Mouse (Mus musculus) erythroid progenitor cell, adult 5-6 weeks (primary cell): ENCODE measurements around the gene Ifi208. TPM values are rescaled to one million over a fixed set of nuclear protein-coding genes. Genes with fewer than 3 reads are reported as not detected.
"Not testable (repeated sequence)": the region's sequence is repeated elsewhere in the genome, so short reads cannot be mapped to it uniquely, and the experiment has no call there.

Experiments used
- ATAC-seq: replicated peaks from 2 replicates; pipeline ENCODE4 v1.8.0; 2016; ENCODE audit warnings: moderate number of reproducible peaks, mild to moderate bottlenecking, moderate TSS enrichment, inconsistent platforms; ENCODE audit not compliant: poor library complexity, low FRiP score, severe bottlenecking
- total RNA-seq, 2 experiments: library from RNA; stranded (forward) in 1 of 2; stranded (reverse) in 1 of 2; fragments of 150-400 nt in 1 of 2; fragments of 186-747, 209-891 nt in 1 of 2; gene quantifications; 2 replicates each; pipeline versions ENCODE4 v1.2.3 to v1.2.4; 2015 to 2017; ENCODE audit warnings: low replicate concordance in 2 of 2

Gene Ifi208
- total RNA-seq (2015; ENCODE audit: low replicate concordance) (1.3 TPM in 1 of 2 replicates, not detected in the other), total RNA-seq (2017; ENCODE audit: low replicate concordance) (not detected in 2 replicates)

DNA sequence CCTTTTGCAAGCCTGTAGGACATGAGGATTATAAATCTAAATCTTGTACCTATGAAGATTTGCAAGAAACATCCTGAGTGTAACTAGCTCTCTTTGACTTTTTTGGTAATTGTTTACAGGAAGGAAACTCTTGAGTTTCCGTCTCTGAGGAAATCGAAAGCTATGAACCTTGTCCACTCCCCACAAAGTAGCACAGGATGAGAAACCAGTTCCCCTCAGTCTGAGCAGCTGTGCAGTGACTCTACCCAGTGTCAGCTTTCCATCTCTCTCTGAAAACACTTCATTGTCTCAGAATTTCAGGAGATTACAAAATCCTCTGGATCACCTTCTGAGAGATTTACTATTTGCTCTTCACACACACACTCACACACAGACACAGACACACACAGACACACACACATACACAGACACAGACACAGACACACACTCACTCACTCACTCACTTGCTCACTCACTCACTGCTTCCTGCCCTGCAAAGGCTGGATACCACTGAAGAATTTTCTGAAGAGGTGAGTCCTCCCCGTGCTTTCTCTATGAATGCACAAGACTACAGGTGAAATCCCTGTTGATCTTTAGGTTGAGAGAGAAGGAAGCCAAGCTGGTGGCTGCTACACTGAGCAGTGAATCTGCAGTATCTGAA is at the start of gene Ifi208:
TSS of gene Ifi208 (plus strand) at position 218 of the 640 bp plus-strand sequence.
- not testable (repeated sequence) for ATAC-seq

DNA sequence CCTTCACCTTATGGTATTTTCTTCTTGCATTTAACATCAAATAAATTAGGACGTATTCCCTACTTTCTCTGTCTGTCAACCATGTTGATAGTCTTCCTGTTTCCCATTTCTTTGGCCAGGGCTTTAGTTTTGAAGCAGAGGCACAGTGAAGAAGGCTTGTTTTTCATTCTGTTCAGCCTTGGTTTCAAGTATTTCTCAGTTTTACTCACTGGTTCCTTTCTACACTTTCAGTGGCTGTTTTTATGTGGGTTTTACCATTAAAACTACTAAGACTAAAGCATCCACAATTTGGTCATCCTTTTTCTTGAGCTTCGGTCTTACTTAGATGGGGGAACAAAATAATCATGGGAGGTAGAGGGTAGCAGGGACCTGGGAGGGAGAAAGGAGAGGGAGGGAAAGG is 49.4 kb upstream of the Ifi208 start:
- ATAC-seq, result no peak

DNA sequence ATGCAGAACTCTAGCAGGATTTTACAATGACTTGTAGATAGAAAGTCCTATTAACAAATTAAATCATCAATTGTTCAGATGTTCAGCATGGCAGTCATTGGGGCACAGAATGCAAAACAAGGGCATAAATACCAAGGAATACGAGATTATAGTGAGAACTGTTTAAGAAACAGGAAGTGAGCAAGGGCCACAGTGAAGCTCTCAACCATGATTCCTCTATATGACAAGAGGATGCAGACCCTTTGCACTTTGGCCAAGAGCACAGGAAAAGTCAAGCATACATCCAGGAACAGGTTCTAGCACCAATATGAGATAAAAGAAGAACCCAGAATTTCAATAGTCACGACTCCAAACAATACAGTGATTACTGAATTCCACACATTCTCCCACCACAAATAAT is 46.8 kb upstream of the Ifi208 start:
- ATAC-seq, result no peak

DNA sequence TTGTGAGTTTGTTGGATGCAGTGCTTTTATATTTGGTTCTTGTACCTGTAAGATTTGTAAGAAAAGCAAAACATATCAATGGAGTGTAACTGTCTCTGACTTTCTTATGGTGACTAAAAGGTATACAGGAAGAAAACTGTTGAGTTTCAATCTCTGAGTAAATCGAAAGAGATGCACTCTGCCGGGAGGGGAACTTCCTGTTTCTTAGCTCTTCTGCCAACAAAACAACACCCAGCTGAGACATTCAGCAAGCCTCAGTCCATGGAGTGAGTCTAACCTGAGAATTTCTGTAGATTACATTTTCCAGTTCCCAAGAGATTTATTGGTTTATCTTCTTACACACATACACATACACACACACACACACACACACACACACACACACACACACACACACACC is 42.9 kb upstream of the Ifi208 start, which contains the start of gene Ifi209:
TSS of gene Ifi209 (plus strand) at position 296 of the 400 bp plus-strand sequence.
- not testable (repeated sequence) for ATAC-seq

DNA sequence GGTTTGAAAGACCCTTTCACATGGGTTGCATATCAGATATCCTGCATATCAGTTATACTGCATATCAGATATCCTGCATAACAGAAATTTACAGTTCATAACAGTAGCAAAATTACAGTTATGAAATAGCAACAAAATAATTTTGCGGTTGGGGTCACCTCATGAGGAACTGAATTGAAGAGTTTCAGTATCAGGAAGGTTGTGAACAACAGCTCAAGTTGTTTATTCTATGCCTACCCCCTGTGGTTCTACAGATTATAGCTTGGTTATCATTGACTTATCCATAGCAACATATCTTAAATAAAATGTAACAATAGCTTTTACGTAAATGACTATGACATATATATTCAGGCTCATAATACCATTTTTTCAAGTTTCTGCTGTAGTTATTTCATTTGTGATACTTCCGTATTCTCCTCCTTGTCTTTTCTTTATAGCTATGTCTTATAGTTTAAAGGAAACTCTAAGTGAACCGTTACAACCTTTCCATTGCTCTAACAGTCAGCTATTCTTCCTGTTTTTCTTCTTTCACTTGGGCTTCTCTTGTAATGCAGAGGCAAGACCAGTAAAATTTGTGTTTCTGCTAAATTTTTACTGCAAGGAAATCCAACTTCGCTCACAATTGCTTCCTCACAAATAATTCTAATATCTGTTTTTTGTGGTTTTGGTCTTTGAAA is 39.4 kb upstream of the Ifi208 start:
- ATAC-seq, result no peak

DNA sequence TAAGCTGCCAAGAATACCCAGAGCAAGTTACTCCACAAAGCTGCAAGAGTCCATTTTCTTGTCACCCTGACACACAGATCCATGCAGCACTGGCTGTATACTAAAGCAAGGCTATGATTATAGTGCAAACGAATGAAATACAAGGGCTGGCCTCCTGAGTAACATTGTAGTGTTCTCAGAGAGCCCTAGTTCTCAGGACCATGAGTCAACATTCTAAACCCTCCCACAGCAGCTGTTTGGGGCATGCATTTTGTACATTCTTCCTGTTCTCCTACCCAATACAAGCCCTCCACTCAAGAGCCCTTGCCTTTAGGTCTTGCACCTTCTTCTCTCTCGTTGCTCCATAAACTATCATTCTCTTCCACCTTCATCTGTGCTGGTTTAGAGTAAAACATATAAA is 28.1 kb upstream of the Ifi208 start:
- no peak for ATAC-seq

DNA sequence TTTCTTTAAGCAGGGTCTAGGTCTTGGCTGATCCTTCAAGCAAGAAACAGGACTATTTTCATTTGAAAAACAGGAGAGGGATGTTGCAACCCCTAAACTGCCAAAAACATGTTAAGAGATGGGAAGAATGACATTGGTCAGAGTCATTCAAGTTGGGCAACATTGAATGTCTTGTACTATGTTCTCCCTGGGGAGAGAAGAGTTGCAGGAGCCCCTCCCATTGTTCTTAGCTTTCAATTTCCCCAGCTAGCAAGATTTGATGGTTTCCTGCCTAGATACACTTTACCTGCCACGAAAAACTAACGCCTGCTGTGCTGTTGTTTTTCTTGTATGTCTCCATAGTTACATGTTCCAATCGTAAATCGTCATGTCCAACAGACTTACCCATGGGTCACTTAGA is 15.5 kb upstream of the Ifi208 start:
- no peak for ATAC-seq

DNA sequence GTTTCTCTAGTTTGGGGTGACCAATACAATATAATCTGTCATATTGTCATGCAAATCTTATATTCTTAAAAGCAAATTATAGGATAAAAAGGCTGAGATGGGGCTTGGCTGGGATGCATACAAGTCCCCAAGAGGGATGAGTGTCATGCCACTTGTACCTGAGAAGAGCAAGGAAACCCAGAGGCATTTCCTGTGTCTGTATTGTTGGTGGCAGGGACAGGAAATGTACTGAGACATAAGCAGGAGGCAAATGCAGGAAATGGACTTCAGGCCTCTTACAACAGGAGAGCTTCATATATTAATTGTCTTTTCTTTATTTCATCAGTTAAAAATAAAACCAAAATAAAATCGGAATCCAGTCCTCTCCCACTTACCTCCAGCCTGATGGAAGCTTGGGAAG is 5.1 kb downstream of the Ifi208 start:
- ATAC-seq, result not testable (repeated sequence)

DNA sequence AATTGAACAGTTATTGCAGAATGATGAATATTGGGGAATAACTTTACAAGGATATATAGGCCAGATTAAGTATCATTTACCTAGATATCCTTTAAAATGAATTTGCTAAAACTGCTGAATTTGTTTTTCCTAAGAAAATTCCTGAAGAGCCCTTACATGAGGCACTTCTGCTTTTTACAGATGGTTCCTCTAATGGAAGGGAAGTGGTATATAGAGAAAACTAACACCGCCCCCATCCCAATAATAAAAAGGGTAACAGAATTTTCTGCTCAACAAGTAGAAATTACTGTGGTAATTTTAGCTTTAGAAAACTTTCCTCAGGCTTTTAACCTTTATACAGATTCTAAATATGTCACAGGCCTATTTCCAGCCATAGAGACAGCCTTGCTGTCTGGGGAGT is 20.8 kb downstream of the Ifi208 start:
- no peak for ATAC-seq

DNA sequence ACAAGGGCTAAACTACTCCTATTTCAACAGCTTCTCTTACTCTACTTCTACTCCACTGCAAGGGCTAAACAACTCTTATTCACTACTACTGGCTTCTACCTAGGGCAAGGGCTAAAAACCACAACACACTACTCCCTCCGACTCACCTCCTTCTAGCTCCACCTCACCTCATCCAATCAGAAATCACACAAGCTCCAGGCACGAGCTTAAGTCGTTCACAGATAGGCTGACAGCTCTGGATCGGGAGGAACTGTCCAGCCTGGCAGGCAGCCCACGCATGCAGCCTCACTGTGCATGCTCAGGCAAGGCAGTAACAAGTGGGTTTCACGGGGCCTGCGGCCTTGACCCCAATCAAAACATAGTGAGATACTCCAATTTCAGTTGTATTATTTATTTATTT is 59.7 kb downstream of the Ifi208 start:
- no peak for ATAC-seq

DNA sequence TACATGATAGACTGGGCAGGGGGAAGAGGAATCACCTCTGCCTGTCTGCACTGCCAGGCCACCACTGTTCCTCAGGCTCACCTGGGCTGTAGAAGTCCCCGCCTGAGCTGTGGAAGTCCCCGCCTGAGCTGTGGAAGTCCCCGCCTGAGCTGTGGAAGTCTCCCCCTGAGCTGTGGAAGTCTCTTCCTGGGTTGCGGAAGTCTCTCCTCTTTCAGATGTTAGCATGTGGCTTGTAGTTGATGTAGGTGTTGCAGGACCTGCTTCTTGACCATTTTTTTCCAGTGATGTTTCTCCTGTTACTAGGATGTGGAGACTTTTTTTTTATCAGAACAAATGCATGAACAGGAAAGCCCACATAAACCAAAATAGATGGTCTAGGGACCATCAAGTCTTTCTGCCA is 61.5 kb downstream of the Ifi208 start:
- not testable (repeated sequence) for ATAC-seq

DNA sequence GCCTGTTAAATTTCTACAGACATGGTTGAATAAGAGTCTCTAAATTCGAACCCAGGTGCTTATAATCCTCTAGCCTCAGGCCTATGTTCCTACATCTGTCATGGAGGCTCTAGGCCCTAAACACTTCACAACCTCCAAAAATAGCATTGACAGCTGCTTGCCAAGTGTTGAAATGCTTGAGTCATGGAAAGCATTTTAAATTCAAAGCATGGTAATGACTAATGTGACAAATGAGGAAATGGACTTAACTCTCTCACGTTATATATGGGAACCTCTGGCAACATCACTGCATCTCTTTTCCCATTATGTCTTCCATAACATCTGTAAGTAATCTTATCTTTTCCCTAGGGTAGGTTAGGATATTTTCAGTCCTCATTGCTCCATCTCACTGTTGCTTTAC is 63.5 kb downstream of the Ifi208 start:
- ATAC-seq, result no peak

DNA sequence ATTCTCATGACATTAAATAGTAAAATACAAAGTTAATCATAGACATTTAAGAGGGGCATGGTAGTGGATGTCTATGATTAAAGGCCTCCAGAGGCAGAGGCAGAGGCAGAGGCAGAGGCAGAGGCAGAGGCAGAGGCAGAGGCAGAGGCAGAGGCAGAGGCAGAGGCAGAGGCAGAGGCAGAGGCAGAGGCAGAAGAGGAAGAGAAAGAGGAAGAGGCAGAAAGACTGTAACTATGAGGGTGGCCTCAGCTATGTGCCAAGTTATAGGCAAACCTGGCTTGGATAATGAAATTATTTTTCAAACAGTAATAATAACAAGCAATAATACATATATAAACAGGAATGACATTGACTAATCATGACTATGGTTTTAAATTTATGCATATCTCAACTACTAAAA is 67.1 kb downstream of the Ifi208 start:
- ATAC-seq, result no peak

DNA sequence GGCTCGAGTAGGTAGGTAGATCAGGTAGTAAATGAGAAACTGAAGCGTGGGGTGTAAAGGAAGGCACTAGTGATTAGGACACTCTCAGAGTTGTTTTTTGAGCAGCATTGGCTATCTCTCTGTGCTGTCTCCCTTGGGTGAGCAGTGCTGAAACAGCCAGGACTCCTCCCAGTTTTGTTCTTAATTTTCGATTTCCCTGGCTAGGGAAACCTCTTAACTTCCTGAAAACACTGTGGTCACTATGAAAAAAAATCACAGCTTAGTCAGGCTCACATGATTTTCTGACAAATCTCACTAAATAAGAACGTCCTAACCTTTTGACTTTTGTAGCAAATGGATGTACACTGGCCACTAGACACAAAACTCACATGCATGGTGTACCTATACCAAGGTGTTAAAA is 68.2 kb downstream of the Ifi208 start, which contains the start of gene Ifi207:
TSS of gene Ifi207 (minus strand) at position 92 of the 400 bp plus-strand sequence.
- no peak for ATAC-seq

DNA sequence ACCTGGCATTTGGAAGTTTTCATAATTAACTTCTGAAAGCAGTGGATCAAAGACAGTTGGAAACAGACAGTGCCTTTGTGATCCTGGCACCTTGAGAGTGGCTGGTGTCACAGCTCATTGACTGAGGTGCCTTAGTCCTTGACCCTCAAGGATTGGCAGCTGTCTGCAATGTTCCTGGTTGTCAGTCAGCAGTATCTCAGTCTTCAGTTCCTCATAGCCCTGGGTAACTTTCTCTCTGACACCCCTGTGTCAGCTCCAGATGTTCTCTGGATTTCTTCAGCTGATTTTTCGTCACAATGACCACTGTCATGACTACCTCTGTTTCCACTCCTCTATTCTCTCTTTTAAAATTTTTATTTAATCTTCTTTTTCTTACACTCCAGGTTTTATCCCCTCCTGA is 68.8 kb downstream of the Ifi208 start:
- ATAC-seq, result no peak

Other genes starting within 250 kb of the Ifi208 start
- 2.5 and 10.5 TPM in 2 replicates for gene Ifi206, start 182.6 kb upstream of the Ifi208 start, total RNA-seq (2015; ENCODE audit: low replicate concordance)
- 0.08 and 1.0 TPM in 2 replicates for gene Ifi206, start 182.6 kb upstream of the Ifi208 start, total RNA-seq (2017; ENCODE audit: low replicate concordance)
- gene Ifi214, start 137.7 kb upstream of the Ifi208 start, total RNA-seq (2015; ENCODE audit: low replicate concordance), result 2.1 TPM in 1 of 2 replicates, not detected in the other
- gene Ifi214, start 137.7 kb upstream of the Ifi208 start, total RNA-seq (2017; ENCODE audit: low replicate concordance), result 0.77 TPM in 1 of 2 replicates, not detected in the other
- gene Ifi213, start 74.4 kb upstream of the Ifi208 start, total RNA-seq (2015; ENCODE audit: low replicate concordance), result 8.6 and 10.1 TPM in 2 replicates
- 2.3 and 3.9 TPM in 2 replicates for gene Ifi213, start 74.4 kb upstream of the Ifi208 start, total RNA-seq (2017; ENCODE audit: low replicate concordance)
- 29.6 and 30.6 TPM in 2 replicates for gene Ifi209, start 42.8 kb upstream of the Ifi208 start, total RNA-seq (2015; ENCODE audit: low replicate concordance)
- 14.1 and 46.1 TPM in 2 replicates for gene Ifi209, start 42.8 kb upstream of the Ifi208 start, total RNA-seq (2017; ENCODE audit: low replicate concordance)
- 8.6 and 12.6 TPM in 2 replicates for gene Ifi207, start 68.1 kb downstream of the Ifi208 start, total RNA-seq (2015; ENCODE audit: low replicate concordance)
- 2.4 and 2.7 TPM in 2 replicates for gene Ifi207, start 68.1 kb downstream of the Ifi208 start, total RNA-seq (2017; ENCODE audit: low replicate concordance)
- 5.4 and 9.7 TPM in 2 replicates for gene Ifi204, start 93.3 kb downstream of the Ifi208 start, total RNA-seq (2015; ENCODE audit: low replicate concordance)
- 10.1 and 13.5 TPM in 2 replicates for gene Ifi204, start 93.3 kb downstream of the Ifi208 start, total RNA-seq (2017; ENCODE audit: low replicate concordance)
- 5.0 and 16.3 TPM in 2 replicates for gene Ifi211, start 239.4 kb downstream of the Ifi208 start, total RNA-seq (2015; ENCODE audit: low replicate concordance)
- 2.7 and 5.3 TPM in 2 replicates for gene Ifi211, start 239.4 kb downstream of the Ifi208 start, total RNA-seq (2017; ENCODE audit: low replicate concordance)